Mouse (Mus musculus) 416B (cell line): ENCODE data around the gene Ikzf2.

Experiments used
- DNase-seq: peaks from one replicate; pipeline ENCODE4 v3.0.0; 2011; ENCODE audit warnings: low read depth

Ikzf2 gene

DNA sequence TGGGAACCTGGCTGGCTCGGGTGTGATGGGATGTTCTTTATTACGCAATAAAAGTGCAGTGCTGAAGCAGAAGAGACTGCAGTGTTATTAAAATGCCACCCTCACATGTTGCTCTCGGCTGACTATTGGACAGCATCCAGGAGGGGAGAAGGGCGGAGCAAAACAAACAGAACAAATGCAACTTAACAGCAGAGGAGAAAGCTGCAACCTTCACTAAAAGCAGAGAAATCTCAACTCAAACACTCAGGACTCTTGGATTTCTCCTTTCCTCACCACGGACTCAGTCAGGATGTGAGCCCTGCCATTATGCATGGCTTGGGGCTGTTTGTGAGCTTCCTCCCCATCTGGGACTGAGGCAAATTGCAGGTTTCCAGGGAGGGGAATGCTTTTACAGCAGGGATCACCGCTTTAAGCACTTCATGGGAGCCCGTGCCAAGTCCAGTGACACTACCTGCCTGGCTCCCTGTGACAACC, 95.7 kb downstream of the Ikzf2 start:
- peak; percentile 75 for DNase-seq

DNA sequence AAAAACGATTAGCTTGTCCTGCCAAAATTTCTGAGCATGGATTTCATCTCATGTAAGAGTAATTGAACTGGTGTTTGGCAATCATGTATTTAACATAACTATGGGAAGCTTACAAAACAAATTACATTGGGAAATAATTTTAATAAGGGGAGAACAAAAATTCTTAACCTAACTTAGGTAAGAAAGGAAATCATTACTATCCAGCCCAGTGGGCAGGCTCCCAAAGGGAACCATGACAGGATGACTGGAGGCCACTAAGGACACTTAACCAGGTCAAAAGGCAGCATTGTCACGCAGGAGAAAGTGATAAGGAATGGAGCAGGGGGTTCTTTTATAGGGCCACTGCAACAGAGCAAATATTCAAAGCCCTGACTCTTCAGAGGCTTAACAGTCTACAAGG, 101.5 kb downstream of the Ikzf2 start:
- no peak for DNase-seq

DNA sequence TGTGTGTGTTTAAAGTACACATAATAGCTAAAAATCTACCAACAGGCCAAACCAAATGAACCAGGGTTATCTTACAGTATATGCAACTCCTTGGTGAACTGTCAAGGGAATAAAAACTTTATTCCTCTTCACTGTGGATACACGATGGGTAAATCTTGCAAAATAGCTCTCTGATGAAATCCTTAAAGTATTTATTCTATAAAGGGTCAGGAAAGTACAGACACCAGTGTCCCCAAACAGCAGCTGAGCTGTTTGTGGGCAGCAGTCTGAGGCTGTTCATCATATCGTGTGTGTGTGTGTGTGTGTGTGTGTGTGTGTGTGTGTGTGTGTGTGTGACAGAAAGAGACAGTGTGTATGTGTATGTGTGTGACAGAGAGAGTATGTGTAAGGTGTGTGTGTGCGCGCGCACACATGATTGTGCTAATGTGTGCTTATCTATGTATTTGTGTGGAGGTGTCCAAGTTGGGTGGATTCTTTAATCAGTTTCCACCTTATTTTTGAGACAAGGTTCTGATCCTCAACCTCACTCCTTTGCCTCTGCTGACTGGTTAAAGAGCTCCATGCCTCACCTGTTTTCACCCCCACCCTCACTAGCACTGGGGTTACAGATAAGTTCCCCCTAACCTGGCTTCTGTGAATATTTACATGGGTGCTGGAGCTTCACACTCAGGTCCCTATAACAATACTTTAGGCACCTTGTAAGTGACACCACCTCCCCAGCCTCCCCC, 102.9 kb downstream of the Ikzf2 start:
- peak; percentile 59 for DNase-seq

DNA sequence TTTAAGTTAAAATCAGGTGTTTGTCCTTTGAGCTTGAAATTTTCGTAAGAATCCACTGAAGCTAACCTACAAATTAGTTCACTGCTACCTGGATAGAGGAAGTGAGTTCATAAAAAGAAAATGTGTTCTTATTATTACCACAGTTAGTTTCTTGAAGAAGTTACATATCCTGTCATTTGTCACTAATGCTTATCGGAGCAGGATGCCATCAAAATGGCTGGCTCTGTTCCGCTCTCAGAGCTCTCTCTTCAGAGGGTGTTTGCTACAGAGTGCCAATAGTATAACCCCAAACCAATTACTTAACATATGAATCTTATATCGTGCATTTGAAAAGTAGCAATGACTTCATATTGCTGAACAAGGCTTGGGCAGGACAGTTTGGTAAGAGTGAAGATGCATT, 108.1 kb downstream of the Ikzf2 start:
- no peak for DNase-seq

DNA sequence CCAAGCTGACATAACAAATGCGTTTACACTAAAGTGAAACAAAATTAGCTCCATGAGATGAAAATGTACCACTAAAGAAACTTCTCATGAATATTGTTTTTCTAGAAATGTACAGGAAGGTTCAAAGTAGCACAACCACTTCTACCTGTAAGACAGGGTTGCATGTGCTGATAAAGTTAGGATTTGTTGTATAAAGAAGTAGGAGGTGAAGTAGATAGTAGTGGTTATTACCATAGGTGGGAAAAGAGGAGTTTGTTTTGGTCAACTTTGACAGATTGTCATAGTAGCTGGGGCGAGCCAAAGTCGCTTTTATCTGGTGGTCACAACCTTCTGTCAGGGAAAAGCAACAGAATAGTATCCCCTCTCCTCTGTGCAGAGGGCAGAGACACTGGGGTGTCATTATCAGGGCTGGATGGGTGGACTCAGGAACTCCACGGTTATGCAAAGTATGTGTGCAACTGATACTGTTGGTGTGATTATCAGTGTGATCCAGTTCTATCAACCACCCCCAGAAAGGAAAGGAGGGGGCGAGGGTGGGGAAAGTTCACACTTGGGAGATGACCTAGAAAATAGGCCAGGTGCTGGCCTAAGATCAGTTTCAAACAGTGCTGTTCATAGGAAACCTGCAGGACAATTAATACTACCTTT, 127.5 kb downstream of the Ikzf2 start:
- DNase-seq = peak; percentile 26

DNA sequence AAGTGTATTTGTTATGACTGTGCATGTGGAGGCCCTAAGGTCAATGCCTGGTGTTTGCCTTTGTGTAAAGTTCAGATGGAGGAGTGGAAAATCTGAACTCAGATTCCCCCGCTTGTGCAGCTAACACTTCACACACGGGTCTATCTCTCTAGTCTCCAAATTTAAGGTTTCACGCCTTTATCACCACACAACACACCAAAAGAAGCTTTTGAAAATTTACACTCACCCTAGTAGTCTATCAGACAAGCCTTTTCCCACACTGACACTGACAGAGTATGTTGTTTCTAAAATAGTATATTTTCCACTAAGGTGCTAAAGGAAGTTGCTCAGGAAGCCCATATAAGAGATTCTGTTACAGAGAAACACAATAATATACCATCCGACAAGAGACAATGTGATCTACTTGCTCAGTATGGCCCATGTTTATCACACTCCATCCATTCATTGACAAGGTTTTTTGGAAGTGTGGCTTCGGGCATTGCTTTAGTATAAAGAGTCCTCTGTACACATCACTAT, 131.4 kb downstream of the Ikzf2 start:
- DNase-seq = no peak

DNA sequence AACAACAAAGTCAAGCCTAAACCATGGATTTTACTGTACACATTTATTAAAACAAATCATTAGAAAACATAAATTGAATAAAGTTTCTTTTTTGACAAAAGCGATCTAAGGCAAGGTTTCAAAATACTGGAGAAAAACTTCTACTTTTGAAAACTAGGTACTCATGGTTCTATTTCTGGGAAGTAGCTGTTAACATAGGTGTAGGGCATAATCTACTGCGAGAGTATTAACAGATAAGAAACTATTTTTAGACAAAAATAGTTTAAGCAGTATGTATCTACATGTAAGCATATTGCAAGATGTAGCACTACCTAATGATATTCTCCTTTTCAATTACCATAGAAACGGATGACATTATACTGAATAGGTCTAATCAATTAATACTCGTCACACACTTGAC, 137.1 kb downstream of the Ikzf2 start:
- no peak for DNase-seq

DNA sequence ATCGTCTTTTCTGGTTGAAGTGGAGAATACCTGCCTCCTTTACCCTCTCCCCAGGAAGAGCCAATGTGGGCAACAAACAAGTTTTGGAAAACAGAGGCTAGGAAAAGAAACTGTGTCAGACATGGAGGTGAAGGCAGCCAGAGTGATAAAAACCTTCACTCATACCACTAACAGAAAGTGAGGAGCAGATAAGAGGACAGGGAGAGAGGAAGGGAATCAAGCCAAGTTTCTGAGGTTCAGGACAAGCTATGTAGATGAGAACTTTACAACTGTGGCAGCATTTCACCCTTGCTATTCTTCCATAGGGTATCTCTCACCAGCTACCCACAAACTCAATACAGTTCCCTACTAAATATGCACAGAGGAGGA, 141.2 kb downstream of the Ikzf2 start:
- DNase-seq = no peak

DNA sequence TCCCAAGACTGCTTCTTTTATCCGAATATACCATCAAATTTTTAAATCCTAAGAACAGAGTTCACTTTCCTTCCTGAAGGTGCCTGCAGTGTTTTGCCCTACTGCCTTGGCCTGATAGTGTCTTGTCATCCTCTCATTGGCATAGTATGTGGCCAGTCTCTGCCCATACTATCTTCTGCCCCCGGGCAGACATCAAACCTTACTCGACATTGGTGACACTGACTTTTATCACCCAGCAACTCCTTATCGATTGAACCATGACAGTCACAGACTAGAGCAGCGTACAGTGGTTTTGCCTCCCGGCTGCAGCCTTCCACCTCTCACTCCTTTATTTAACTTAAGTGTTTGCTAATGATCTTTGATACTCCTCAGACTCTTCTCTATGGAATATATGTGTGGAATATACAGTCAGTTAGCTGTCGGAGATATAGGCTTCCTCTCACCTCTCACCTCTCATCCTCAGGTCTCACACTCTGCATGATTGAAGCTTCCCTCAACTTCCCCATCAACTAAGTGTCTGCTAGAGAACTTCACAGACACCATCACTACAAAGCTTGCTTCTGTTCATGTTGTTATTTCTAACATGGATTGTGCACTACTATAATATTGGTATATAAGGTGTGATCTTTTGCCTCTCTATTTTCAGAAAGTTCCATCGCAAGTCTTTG, 141.7 kb downstream of the Ikzf2 start:
- no peak for DNase-seq

DNA sequence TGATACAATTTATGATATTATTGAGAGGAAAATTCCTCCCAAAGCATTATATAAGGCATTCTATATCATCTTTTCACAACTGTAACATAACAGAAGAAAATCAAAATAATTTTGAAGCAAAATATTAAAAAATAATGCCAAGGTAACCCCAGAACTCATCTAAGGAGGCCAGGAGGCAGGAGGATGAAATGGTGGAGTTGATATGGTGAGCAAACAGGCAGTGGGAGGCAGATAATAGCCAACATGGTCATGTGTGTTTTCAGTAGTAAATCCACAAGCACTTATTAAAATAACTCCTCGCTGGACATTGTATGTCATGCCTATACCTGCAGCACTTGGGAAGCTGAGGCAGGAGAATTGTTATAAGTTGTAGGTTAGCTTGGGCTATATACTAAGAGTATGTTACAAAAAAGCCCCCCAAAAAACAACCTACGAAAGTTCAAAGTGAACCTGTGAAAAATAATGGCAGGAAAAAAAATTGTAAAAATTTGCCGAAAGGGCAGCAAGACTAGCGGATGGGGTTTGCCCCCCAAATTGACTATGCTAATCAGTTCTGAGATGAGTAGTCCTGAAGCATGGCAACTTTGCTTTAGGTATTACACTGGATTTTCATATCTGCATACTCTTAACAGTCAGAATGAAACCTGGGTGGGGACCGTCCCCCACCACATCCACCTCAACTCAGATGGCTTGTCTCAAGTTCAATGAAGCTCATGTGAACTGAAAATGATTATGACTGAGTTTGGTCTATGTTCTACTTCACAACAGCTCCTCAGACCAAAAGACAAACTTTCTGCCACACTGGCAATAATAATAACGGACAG, 143.1 kb downstream of the Ikzf2 start:
- no peak for DNase-seq

DNA sequence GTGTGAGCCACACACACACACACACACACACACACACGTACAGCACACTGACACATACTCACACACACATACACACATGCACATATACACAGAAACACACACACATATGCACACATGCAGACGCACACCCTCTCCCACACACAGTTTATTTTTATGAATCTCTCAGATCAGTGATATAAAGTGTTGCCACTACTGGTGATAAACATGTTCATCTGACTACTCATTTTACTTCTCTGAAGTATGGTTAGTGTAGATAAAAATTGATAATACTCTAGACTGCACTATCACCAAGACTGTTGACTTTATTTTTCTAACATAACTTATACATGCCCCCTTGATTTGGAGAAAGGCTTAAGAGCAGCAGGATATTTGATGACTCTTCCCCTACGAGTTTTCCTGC, 144.5 kb downstream of the Ikzf2 start:
- DNase-seq = no peak

DNA sequence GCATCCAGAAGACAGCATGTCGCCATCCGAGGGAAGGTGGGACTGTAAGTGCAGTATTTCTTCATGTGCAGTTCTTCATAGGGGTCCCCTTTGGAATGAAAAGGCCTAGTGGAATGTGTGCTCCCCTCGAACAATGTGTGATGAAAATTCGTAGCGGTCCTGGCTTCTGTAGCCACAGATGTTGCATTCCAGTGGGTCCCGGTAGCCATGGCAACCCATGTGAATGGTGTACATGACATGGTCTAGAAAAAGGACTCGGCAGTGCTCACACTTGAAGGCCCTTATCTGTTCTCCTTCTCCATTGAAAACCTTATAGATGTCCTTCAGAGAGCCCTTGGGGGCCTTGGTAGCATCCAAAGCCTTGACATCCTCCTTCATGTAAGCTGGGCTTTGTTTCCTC, 148.4 kb downstream of the Ikzf2 start:
- DNase-seq = no peak

DNA sequence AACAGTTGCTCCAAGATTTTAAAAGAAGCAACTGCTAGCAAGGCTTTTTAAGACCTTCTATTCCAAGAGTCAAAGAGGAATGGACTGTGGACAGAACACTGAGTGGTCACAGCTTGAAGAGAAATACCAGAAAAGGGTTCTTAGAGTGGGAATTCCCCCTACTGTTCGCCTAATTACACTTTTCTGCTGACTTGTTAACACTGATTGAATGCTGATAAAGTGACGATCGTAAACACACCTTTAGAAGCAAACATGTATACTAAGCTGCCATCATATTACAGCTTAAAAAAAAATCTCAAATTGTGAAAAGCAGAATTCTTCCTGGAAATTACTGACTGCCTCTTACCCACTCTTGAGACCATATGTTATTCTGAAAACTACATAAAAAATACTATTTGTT, 149.4 kb downstream of the Ikzf2 start:
- DNase-seq = no peak

DNA sequence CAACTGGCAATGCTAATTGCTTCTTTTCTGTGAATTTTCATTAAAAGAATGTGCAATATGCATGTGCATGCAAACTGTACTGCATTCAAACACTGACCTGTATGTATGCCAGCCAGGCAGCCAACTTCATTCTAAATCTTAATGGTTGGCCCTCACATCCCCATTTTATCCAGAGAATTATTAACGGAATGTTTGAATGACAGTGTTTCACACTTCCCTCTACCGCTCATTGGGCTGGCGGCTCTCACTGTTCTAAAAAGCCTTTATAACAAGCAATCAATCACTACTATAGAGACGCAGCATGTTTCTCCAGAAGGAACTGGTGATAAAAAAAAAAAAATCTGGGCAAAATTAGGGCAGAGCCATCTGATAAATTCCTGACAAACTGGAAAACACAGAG, 151.5 kb downstream of the Ikzf2 start:
- DNase-seq = no peak

DNA sequence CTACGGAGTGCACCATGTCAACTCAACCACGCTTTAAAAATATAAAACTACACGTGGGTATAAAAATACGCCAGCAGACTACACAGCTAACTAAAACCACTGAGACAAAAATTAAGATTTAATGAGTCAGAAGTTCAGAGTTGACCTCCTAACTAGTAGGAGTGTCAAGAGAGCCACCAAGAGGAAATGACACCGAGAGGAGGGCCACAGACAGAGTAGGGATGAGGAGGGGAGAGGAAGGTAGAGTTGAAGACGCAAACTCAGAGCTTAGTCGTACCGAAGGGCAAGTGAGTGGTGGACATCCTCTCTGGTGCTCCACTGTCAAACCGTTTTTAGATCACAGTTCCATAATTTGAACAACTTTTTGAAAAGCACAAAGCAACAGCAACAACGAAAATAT, 154.0 kb downstream of the Ikzf2 start:
- no peak for DNase-seq

DNA sequence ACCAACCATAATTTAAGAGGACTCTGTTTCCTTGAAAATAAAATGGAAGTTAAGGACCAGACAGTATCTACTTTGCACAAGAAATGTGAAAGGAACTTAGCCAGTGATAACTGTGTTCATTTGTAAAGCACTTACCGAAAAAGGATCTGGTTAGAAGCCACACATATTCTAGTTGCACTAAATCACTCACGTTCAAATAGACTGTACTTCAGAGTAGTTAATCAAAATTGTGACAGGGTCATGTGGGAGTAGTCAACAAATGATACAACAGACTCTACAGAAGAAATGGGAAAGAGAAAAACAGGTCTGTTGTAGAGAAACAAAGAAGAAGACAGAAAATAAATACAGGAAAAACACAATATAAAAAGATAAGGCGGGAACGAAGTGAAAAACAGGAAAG, 158.3 kb downstream of the Ikzf2 start:
- no peak for DNase-seq

DNA sequence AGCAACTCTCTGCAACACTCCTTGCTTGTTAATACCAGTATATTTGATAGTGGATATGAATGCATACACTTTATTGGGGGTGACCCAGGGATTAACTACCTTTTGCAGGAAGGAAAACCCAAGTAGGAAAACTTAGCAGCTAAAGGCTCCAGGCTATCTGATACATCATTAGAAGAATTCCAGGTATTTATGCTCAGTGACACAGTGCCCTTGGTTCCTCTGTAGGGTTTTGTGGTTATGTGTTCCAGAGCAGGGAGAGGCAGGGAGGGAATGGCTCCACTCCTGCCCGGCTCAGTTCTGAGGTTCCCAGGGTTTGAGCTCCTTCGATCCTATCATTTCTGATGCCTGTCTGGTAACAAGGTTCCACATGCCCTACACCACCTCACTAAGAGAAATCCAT, 165.4 kb downstream of the Ikzf2 start:
- DNase-seq = no peak

DNA sequence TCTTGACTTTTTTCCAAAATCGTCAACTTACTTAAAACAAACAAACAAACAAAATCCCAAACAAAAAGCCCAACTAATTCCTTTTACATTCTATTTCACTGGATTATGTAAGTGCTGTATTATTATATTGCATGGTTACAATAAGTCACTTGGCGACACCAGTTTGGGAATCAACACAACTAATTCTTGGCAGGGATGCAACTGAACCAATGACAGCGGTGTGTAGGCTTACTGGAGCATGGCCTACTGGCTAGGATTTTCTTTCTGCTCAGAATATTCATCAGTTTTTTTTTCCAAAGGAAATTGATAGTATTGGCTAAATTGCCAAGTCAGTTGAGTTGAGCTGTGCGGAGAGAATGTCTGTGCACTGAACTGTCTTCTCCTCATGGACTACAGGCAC, 167.7 kb downstream of the Ikzf2 start:
- no peak for DNase-seq

DNA sequence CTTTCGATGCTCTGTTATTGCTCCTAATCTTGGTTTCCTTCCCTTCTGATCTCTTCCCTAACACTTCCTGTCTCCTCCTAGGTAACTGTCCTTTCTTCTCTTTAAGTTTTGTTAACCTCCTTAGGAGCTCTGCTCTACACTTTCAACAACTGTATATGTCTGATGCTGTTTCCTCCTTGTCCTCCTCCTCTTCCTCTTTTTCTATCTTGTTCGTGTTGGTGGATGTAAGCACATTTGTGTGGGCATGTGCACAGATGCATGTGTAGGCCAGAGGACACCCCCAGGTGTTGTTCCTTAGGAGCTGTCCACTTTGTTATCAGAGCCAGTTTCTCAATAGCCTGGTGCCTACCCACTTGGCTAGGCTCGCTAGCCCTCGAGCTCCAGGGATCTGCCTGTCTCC, 169.0 kb downstream of the Ikzf2 start:
- DNase-seq = no peak

DNA sequence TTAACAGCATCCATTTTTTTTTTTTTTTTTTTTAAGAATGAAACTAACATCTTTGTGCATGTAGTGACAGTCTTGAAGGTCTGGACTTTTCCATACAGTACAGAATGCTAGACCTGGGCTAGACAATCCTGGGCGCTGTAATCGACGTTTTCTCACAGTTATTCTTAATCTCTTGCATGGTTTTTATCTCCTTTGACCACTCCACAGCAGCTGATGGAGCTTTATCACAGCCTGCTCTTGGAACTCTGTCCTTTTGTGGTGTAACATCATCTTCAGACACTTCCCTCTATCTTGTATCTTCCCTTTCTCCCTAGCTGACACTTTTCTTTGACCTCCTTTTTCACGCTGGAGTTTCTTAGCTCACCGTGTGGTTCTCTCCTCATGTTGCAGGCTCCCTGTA, 170.9 kb downstream of the Ikzf2 start:
- DNase-seq = no peak

DNA sequence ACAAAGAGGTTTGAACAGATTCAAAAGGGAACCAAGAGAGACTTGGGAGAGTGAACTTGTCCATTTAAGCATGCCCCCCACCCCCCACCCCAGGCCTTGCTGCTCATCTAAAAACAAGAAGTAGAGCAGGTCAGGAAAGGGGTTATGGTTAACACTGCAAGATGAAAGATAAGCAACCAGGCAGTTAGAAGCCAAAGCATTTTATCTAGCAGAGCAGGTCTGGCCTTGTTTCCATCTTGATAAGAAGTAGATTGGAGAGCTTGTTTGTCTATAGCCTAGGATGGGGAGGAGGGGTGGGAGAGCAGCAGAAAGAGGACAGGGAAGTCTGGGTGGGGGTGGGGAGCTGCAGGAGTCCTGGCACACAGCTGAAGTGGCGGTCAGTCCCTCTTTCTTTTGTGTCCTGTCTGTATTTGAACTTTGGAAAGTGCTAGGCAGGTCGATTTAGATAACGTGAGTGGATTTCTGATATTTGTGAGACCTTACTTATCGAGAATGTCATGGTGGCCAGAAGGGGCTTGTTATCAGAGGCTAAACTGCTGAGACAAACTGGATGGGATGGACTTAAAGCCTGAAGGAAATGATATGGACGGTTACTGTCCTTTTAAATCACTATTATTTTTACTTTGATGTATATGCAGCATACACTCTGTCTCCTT, 173.3 kb downstream of the Ikzf2 start:
- peak; percentile 100 for DNase-seq

DNA sequence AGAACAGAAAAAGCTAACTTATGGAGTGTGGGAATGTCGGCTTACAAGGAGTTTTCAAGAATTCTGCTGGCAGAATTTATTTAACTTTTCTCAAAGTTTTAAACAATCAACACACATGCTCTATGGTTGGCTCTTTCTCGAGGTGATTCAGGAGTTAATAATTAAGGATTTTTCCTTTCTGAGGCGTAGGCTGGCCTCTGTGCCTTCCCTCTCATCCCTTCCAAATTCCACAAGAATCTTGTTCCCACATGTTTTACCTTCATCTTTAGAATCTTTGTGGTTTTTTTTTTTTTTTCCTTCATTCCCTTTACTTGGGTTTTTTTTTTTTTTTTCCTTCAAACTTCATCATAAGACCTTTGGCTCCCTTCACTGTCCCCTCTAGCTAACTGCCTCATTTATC, 178.8 kb downstream of the Ikzf2 start:
- no peak for DNase-seq
